Mouse (Mus musculus) G1E (cell line): ENCODE measurements around the gene Ssbp3.

Experiments
- CTCF ChIP-seq: IDR thresholded peaks from 2 replicates; pipeline ENCODE4 v1.5.1; 2012; ENCODE audit warnings: low read depth, low read length, inconsistent platforms, mixed read lengths
- POLR2AphosphoS5 ChIP-seq: IDR thresholded peaks from 2 replicates; pipeline ENCODE4 v1.6.1; 2012; ENCODE audit warnings: low read depth, low read length, inconsistent platforms; ENCODE audit not compliant: insufficient replicate concordance
- TAL1 ChIP-seq: conservative IDR thresholded peaks from 2 replicates; pipeline ENCODE4 v1.6.1; 2012; ENCODE audit warnings: low read depth, low read length, inconsistent platforms, mixed read lengths

- TF ChIP-seq CTCF (no peak), TAL1 (no peak), POLR2AphosphoS5 (no peak)
These were observed 41.6 kb upstream of the Ssbp3 start for GRCm38 (mm10) chr4:106868737-106869438.
